Mouse (Mus musculus) E14TG2a.4 (cell line): ENCODE measurements at regions not wholly inside any gene's neighbourhood (a gene's known extent, or its start where the extent isn't known, plus 50 kb on each side); places are given as distances from the start of the nearest gene placed in this dataset.

Experiments used
- CTCF ChIP-seq: conservative IDR thresholded peaks from 2 replicates; pipeline ENCODE4 v1.5.1; 2014; ENCODE audit warnings: low read length
- POU5F1 ChIP-seq: IDR thresholded peaks from 2 replicates; pipeline ENCODE4 v1.6.1; 2014; ENCODE audit warnings: low read length, borderline replicate concordance

DNA sequence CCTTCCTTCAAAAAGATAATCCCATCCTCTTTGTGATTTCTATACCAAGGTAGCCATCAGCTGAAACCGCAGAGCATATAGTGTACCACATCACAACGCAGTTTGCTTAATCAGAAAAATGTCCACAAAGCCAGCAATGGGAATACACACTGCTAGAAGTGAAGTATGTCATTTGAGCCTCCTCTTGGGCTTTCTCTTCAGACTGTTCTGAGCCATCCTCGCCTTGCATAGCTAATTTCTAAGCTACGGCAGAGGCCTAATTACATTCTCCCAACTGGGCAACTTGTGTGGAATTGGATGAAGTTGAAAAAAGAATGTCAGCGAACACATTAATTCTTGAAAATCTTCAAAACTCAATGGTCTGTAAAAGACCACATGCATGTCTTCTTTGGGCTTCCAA, 178.5 kb downstream of the March11 start:
- TF ChIP-seq CTCF, result no peak
- no peak for TF ChIP-seq POU5F1
